Mouse (Mus musculus): ENCODE results near the gene Aoah. TPM values are rescaled to one million over a fixed set of nuclear protein-coding genes. Genes with fewer than 3 reads are reported as not detected.

The Aoah gene
- total RNA-seq (2021): under 1 TPM; 0.25 to 0.30 TPM
- long read RNA-seq, partial matches to known transcripts: 0 of 1 reads
- long read RNA-seq, other reads (novel, unspliced or antisense): 1 of 1 reads

DNA sequence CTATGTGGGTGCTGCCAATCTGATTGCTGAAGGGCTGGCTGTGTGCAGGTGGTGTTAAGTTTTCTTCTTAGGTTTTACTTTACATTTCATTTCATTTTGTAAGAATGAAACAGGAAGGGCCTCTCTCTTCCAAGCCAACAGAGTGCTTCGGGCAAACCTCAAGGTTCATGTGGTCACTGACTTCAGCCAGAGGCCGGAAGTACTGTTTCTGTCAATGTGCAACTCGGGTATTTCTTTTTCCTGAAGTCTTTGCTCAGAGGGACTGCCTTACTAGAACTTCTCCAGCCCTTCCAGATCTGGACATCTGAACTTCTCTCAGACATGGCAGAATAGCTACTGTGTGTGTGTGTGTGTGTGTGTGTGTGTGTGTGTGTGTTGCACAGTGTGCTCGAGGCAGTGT lies at the start of gene Aoah:
Gene Aoah (plus strand): TSS at position 213 of the 400 bp plus-strand sequence.
- DNase-seq (ENCODE audit: low spot score in 2 of 2): no peak

DNA sequence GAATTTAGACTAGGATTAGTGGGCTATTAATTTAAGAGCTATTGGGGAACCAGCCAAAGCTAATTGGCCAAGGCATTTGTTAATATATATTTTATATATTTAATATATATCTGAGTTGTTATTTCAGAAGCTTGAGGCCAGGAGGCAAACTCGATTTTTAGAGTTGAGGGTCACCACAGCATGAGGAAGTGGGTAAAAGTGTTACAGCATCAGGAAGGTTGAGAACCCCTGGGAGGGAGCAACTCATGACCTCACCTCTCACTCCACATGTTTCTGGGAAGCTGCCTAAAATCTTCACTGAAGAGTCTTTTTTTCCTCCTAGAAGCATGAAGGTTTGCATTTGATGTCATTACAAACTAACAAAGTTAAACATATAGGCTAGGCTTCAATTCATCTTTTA lies 39.1 kb upstream of the Aoah start:
- DNase-seq (ENCODE audit: low spot score in 2 of 2): no peak

DNA sequence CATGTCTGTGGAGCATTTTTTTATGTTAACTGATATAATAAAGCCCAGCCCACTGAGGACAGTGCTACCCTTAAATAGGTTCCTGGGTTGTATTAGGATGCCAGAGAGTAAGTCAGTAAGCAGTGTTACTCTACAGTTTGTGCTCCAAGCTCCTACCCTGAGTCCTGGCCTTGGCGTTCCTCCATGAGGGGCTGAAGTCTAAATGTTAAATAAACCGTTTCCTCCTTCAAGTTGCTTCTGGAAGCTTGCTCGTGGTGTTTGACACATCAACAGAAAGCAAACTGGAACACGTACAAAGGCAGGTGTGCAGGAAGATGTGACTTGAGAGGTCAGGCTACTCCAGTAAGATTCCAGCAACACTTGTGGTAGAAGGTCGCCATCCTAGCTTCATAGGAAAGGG lies 10.3 kb upstream of the Aoah start:
- no peak for DNase-seq (ENCODE audit: low spot score in 2 of 2)

DNA sequence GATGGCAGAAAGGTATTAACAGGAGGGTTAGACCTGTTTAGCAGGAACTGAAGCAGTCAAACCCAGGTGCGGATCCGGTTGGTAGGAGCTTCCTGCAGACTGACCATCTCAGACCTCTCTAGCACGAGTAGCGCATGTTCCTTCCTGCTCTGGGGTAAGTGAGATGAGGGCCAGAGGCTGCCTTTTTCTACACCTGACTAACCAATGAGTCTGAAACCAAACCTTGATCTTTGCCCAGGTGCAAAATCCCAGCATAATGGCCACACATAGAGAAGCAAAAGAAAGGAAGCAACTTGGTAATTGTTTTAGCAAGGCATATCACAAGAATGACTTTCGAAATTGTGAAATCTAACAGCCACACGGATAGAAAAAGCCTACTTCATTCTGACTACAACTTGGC lies 9.9 kb upstream of the Aoah start:
- DNase-seq (ENCODE audit: low spot score in 2 of 2): no peak

DNA sequence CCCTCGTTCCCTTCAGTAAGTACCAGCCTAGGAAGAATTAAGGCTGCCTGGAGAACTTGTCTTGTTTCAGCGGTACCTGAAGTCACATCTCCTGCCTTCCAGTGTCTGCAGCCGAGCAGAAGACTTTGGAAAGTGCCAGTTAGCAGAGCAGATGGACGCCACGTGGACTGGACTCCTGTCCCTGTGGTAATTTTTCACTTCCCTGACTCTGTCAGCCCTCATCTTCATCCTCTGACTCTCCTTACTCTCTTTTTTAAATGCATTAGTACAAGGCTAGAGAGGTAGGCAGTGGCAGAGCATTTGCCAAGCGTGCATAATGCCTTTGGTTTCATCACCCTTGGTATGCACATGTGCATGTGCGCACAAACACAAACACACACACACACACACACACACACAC lies 8.0 kb upstream of the Aoah start:
- no peak for DNase-seq (ENCODE audit: low spot score in 2 of 2)

DNA sequence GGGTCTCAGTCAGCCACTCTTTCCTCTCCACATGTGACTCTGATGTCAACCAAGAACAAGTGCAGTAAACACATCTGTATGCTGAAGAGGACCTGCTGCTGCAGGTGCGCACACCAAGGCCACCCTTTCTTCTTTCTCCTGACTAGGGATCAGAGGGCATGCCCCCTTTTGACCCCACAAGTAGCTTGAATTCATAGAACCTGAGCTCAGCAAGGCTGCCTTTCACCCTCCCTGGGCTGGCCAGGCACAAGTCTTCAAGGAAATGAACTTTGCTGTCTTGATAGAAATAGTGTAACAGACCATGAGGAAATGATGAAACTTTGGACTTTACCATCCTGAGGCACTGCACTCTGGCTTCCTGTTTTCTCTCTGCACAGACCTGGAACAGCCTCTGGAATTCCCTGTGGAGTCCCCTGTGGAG lies 7.1 kb upstream of the Aoah start:
- no peak for DNase-seq (ENCODE audit: low spot score in 2 of 2)

DNA sequence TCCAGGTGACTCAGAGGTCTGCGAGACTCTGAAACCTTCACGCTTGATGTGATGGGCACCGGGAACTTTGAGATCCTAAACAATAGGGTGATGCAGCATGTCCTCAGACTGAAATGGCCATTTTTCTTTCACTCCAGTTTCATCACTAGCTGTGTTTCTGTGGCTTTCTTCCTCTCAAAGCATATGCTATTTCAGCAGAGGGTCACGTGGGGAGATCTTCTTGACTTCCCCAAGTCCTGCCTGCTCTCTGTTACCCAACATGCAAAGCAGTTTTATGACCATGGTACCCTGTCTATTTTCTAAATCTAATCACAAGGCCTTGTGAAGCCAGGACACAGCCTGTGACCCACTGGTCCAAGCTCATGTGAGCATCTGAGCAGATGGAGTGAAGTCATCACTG lies 6.0 kb upstream of the Aoah start:
- DNase-seq (ENCODE audit: low spot score in 2 of 2): no peak

DNA sequence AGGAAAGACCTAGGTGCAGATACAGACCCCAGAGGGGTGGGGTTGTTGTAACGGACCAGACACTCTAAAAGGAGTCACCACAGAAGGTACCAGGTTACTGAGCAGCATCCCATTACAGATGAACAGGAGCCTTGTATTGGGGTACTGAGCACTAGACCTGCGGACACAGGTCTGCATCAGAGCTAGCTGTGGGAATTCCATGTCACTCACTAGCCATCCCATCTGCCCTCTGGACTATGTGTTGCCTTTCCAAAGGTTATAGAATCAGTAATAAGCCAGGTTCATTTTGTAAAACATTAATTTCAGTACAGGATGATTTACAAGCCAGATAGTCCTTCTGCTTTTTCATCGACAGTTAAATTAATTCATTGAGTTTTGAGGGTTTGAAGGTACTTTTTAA lies 2.7 kb downstream of the Aoah start:
- no peak for DNase-seq (ENCODE audit: low spot score in 2 of 2)

DNA sequence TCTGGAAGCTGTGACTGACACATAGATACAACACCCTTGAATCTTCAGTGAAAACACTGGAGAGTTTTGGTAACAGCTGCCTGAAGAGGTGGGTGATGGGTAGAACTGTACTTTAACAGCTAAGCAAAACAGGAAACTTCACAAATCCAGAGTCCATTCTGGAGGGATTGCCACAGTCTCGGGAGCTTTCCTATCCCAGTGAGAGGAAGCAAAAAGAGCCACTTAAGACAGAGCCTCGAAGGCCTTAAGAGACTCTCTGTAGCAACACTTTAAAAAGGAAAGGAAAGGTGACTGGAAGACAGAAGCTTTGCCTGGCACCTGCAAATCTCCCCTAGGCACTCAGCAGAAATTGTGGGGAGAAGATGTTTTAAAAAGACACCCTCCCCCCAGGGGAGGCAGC lies 4.6 kb downstream of the Aoah start:
- DNase-seq (ENCODE audit: low spot score in 2 of 2): no peak

DNA sequence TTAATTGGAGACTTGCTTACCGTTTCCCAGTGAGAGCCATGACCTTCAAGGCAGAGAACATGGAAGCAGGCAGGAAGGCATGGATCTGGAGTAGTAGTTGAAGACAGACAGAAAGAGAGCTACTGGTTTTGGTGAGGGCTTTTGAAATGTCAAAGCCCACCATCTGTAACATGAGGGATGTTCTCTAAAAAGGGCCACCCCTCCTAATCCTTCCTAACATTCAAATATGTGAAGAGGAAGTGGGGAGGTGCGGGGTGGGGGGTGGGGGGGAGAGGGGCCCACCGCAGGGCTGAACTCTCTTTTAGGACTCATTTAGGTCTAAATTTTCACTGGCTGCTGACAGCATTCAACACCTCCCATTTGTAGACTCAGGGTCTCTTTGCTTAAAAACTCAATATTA lies 5.9 kb downstream of the Aoah start:
- DNase-seq (ENCODE audit: low spot score in 2 of 2): no peak

DNA sequence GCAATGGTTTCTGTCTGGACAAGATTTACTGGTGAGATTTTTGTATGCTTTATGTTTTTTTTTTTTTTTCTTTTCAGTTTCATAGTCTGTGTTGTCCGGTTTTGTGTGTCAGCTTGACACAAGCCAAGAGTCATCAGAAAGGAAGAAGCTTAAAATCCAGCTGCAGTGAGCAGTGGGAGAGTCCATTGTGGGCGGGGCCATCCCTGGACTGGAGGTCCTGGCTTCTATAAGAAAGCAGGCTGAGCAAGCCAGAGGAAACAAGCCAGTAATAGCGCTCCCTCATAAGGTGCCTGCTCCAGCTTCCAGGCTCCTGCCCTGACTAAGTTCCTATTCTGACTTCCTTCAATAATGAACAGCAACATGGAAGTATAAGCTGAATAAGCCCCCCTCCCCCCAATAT lies 6.7 kb downstream of the Aoah start:
- no peak for DNase-seq (ENCODE audit: low spot score in 2 of 2)

DNA sequence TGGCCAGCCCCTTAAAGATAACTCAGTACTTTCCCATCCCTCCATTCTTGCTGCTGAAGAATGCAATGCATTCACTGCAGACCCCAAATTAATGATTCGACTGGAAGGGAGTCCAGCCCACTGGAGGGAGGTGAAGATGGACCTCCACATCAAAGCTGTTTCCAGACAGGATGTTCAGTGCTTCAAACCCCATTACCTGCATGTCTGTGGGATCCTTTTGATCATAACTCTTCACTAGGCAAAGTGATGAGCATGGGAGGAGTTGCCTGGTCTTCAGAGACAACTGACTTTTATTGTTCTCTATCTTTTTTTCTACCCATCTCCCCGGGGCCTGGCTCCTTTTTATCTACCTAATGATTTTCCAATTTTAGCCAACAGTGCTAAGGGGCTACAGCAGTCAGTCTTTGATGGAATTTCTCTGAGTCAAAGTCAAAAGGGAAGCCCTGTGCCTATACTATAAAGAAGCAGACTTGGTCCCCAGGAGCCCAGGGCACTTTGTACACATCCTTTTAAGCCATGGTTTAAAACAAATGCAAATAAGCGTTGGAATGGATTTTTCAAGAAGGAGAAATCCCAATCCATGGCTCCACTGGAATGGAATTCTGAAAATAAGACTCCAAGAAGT lies 18.0 kb downstream of the Aoah start:
- no peak for DNase-seq (ENCODE audit: low spot score in 2 of 2)

DNA sequence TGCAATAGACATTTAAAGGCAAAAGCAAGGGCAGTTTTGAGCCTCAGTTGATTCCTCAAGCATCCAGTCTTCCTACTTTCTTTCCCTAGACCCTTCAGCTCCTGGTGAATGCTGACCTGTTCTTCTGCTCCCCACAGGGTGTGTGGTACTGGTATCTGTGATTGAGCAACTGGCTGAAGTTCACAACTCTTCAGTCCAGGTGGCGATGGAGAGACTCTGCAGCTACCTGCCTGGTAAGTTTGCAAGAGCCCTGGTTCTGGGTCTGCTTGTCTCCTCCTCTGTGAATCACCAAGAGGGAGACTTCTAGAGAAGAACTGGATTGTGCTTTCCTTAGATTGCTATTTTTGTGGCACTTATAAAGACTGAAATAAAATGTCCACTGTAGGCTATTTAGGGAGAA lies 22.5 kb downstream of the Aoah start:
- DNase-seq (ENCODE audit: low spot score in 2 of 2): no peak

DNA sequence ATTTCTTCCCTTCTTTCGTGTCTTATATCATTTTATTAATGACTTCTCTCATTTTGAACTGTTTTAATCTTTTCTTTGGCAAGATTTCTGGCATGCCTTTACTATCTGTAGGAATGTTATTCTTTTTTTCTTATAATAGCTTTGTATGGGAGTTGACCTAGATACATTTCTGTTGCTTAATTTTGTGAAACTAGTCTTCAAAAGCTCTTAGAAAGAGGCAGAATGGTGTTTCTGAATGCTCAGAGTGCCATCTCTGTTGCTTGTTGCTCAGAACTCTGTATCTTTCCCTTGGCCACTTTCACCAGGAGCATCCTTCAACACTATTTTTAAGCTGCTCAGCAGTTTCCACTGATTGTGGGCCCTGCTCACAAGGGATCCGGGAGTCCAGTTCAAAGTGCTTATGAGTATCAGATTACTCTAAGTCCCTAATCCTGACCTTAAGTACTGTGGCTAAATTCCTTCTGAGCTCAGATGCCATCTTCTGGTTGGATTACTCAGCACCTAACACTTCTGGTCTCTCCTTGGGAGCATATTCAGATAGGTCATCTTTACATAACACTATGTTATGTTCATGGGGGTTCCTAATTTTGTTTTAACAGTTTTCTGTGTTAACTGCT lies 26.9 kb downstream of the Aoah start:
- no peak for DNase-seq (ENCODE audit: low spot score in 2 of 2)

DNA sequence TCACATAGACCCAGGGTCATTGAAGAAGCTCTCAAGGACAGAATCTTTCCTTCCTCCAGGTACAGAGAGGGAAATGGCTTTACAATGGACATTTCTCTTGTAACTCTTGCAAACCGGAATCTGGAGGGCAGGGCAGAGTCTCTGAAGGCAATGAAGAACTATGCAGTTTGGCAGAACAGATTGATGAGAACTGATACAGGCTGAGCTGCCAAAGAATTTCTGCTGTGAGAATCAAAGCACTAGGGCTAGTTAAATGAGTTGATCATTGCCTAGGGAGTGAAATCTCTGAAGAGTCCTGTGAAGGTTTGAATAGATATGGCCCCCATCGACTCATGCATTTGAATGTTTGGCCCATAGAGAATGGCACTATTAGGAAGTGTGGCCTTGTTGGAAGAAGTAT lies 34.8 kb downstream of the Aoah start:
- peak; percentile 4 to 15 for DNase-seq (ENCODE audit: low spot score in 2 of 2)

DNA sequence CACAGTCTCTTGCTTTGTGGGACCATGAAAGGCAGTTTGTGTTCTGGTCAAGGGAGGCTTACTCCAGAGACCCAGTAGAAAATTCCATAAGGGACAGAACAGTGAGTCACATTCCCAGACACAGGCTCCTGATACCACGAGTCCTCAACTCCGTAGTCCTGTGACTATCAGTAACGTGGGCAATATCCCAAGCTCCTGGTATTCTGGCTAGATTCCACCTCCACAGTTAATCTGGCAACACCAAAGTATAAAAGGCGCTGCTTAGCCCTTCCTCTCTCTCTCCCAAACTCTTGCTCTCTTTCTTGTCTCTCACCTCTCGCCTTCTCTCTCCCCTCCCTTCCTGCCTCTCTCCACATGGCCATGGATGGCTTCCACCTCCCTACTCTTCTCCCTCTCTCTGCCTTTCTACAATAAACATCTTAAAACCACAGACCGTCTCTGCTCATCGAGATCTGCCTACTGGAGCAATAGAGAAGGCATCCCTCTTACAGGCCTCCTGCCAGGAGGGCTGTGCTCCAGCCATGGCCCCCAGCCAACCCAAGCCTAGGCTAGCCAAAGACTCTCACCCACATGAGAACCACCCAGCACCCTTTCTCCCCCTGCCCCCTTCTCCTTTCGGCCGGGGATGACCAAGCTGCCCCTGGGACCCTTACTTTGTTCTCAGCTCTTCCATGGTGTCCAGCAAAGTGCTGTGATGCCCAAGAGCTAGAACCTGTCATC lies 35.4 kb downstream of the Aoah start:
- DNase-seq (ENCODE audit: low spot score in 2 of 2): peak in 1 of 2 experiments; percentile 13

DNA sequence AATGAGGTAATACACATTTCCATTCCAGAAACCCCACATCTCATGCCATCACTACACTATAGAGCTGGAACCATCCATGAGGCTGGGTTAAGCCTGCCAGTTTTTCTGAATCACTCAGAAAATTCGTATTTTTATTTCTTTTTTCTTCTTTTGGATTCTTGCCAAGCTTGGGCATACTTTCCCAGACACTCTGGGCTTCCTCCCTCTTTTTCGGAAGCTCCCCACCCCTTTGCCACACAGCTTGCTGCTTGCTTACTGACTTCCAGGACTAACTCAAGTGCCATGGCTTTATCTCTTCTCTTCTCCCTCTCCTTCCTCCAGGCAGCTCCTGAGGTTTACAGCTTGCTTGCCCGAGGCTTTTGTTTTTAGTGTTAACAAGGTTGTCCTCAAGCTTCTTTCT lies 62.0 kb downstream of the Aoah start:
- peak in 1 of 2 experiments; percentile 3 for DNase-seq (ENCODE audit: low spot score in 2 of 2)

DNA sequence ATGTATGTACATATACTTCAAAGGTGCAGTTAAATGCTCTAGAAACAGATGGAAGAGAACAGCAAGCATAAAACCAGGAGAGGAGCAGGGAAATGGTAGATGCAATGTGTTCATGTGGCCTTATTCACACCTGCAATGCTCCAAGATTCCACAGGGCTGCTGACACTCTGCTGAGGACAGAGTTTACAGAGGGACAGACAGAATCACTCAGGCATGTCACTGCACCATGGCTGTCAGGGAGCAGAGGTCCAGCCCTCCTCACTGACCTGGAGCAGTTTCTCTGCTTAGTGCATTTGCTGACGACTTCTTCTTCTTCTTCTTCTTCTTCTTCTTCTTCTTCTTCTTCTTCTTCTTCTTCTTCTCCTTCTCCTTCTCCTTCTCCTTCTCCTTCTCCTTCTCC lies 105.5 kb downstream of the Aoah start:
- no peak for DNase-seq (ENCODE audit: low spot score in 2 of 2)

DNA sequence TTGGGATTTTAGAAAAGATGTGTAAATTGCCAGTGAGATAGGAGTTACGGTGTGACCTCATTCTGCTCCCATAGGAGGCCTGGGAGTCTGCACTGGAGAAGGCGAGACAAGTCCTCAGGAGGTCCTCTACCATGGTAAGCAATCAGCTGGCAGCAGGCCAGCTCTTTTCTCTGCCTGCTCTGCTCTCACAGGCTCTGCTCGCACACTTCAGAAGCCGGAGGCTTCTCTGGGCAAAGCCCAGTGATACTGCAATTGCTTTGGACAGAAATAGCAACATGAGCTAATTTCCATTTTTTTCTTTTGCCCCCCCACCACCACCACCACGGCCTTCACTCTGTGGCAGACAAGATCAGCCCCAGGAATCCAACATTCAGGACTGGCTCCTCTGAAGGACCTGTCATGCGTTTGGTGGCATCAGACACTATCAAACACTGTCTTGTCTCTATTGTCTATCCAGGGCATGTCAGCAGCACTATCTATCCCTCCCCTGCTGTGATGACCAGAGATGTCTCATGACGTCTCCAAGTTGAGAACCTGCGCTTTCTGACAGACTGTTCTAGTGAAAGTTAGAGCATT lies 106.6 kb downstream of the Aoah start:
- peak in 1 of 2 experiments; percentile 22 for DNase-seq (ENCODE audit: low spot score in 2 of 2)

DNA sequence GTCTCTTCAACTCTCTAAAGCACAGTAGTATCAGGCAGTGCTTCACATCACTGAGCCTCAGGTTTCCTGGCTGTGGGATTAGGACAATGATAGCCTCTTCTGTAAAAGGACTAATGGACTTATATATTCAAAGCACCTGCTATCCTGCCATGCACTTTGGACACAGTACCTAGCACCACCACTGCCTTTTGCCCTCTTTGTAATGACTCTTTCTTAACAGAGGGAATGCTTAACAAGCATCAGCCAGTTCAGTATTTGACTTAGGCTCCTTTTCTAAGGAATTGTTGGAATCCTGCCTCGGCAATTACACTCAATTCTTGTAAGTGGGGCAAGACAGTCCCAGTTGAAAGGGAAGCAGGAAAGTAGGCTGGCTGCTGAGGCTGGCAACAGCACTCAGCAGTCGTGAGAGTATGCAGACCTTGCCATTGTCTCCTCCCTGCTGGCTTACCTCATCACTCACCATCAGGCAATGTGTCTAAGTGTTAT lies 107.1 kb downstream of the Aoah start:
- no peak for DNase-seq (ENCODE audit: low spot score in 2 of 2)

DNA sequence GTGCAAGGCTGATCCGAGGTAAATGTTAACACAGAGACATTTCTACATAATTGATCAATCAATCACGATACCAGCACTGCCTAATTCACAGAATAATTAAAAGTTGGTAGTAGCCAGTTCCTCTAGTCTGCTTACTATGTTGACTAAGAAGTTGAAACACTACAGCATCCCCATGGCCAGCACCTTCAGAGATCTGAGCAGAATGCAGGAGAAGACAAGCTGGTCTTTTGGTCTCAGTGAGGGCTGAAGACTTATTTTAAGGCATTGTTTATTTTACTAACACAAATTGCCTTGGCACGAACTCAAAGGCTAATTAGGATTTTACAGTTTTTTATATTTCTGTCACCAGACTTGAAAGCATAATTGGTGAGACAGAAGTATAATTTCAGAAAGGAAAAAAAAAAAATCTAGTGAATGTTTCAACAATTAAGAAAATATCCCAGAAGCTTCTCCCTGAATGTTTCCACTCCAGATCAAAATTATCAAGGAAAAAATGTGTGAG lies 107.8 kb downstream of the Aoah start:
- no peak for DNase-seq (ENCODE audit: low spot score in 2 of 2)

DNA sequence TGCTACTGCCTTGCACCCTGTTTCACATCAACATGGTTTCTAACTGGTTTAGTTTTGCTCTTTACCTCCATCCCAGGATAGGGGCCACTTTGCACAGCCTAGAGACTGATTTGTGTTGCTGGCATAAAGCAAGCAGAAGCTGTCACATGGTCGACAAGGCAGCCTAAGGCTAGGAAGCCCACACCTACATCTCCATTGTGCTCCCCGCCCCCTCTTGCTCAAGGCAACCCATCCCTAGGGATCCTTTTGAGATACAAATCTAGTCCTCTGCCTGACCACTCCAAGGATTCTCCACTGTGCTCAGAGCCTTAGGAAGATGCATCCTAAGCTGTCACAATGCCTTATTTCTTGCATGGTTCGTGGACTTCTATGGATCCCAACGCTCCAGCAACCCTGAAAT lies 110.2 kb downstream of the Aoah start:
- DNase-seq (ENCODE audit: low spot score in 2 of 2): no peak
